Mouse (Mus musculus): Measurements from ENCODE around the gene Kcnrg. TPM values are rescaled to one million over a fixed set of nuclear protein-coding genes. Genes with fewer than 3 reads are reported as not detected.

Gene Kcnrg
- polyA plus RNA-seq, 1 experiment = 0.57 TPM

DNA sequence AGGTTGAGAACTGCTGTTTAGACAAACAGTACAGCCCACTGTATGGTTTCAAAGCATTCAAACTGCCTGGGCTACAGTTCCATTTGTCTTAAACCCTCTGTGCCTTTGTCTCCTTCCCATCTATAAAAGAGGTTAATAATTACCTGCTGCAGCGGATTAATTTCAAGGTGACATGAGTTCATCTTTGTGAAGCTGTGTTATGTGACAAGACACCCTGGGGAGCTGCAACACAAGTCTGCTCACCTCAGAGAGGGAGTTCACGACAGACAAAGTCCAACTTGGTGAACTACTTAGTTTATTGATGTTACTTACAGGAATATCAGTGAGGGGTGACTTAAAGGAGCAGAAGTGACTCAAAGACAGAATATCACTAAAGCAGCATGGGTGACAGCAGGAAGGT is 35.1 kb upstream of the Kcnrg start:
- Histone ChIP-seq H3K9me3 (replicated peaks; ENCODE audit: control insufficient read depth, insufficient read depth, low read length, poor library complexity, severe bottlenecking) (no peaks in the 10 kb centered on the region), H3K27ac (ENCODE audit: insufficient read depth, low read length) (no peak overlapping the region), H3K27me3 (ENCODE audit: control insufficient read depth, insufficient read depth, low read length, poor library complexity, severe bottlenecking) (no peaks in the 10 kb centered on the region), H3K36me3 (ENCODE audit: control insufficient read depth, insufficient read depth, low read length, poor library complexity, severe bottlenecking) (no peaks in the 10 kb centered on the region), H3K4me3 (ENCODE audit: low read depth, low read length) (no peak overlapping the region), H3K4me1 (ENCODE audit: control insufficient read depth, insufficient read depth, low read length) (no peaks in the 10 kb centered on the region), H3K9ac (ENCODE audit: low read depth, poor library complexity, severe bottlenecking) (no peak overlapping the region)
- no peak for TF ChIP-seq EP300 (IDR thresholded peaks at IDR 0.05; ENCODE audit: insufficient read depth, low read depth, low read length)
- no peak for TF ChIP-seq POLR2A (IDR thresholded peaks at IDR 0.05; ENCODE audit: insufficient read depth, low read length)
- TF ChIP-seq CTCF (IDR thresholded peaks at IDR 0.05; ENCODE audit: low read depth, low read length) = no peak

GRCm38 (mm10) chr14:61575066-61575465 is 32.2 kb upstream of the Kcnrg start:
- Histone ChIP-seq H3K36me3 (ENCODE audit: control insufficient read depth, insufficient read depth, low read length, poor library complexity, severe bottlenecking) (no peaks in the 10 kb centered on the region), H3K4me3 (ENCODE audit: low read depth, low read length) (no peak overlapping the region), H3K9me3 (replicated peaks; ENCODE audit: control insufficient read depth, insufficient read depth, low read length, poor library complexity, severe bottlenecking) (peaks cover 1% of the 10 kb centered on the region), H3K27me3 (ENCODE audit: control insufficient read depth, insufficient read depth, low read length, poor library complexity, severe bottlenecking) (no peaks in the 10 kb centered on the region), H3K27ac (ENCODE audit: insufficient read depth, low read length) (no peak overlapping the region), H3K9ac (ENCODE audit: low read depth, poor library complexity, severe bottlenecking) (no peak overlapping the region), H3K4me1 (ENCODE audit: control insufficient read depth, insufficient read depth, low read length) (no peaks in the 10 kb centered on the region)
- TF ChIP-seq CTCF (IDR thresholded peaks at IDR 0.05; ENCODE audit: low read depth, low read length) = no peak
- no peak for TF ChIP-seq EP300 (IDR thresholded peaks at IDR 0.05; ENCODE audit: insufficient read depth, low read depth, low read length)
- TF ChIP-seq POLR2A (IDR thresholded peaks at IDR 0.05; ENCODE audit: insufficient read depth, low read length) = no peak

DNA sequence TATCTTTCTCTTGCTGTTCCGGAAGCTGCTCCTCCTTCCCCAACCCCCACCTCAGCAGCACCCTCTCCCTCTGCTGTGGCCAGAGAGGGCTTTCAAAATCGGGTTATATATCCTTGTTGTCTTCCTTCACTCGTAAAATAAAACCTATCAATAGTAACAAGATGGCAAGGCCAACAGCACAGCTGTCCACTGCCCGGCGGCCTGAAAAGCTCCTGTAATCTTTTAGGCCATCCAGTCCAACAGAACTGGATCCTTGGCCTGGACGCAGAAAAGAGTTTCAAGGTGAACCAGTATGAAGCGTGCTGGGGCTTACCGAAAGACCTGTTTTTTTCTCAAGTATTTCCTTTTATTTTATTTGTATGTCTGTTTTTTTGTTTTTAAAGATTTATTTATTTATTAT is 31.3 kb upstream of the Kcnrg start:
- H3K4me1 ChIP-seq (ENCODE audit: control insufficient read depth, insufficient read depth, low read length) = no peaks in the 10 kb centered on the region
- no peaks in the 10 kb centered on the region for H3K36me3 ChIP-seq (ENCODE audit: control insufficient read depth, insufficient read depth, low read length, poor library complexity, severe bottlenecking)
- H3K9me3 ChIP-seq (replicated peaks; ENCODE audit: control insufficient read depth, insufficient read depth, low read length, poor library complexity, severe bottlenecking) = peaks cover 4% of the 10 kb centered on the region
- TF ChIP-seq CTCF (IDR thresholded peaks at IDR 0.05; ENCODE audit: low read depth, low read length) (no peak), POLR2A (IDR thresholded peaks at IDR 0.05; ENCODE audit: insufficient read depth, low read length) (no peak), EP300 (IDR thresholded peaks at IDR 0.05; ENCODE audit: insufficient read depth, low read depth, low read length) (no peak)
- H3K27ac ChIP-seq (ENCODE audit: insufficient read depth, low read length) = no peak overlapping the region
- H3K9ac ChIP-seq (ENCODE audit: low read depth, poor library complexity, severe bottlenecking) = no peak overlapping the region
- H3K27me3 ChIP-seq (ENCODE audit: control insufficient read depth, insufficient read depth, low read length, poor library complexity, severe bottlenecking) = no peaks in the 10 kb centered on the region
- no peak overlapping the region for H3K4me3 ChIP-seq (ENCODE audit: low read depth, low read length)

GRCm38 (mm10) chr14:61589288-61590065 is 17.8 kb upstream of the Kcnrg start:
- H3K4me1 ChIP-seq (ENCODE audit: control insufficient read depth, insufficient read depth, low read length) = no peaks in the 10 kb centered on the region
- TF ChIP-seq EP300 (IDR thresholded peaks at IDR 0.05; ENCODE audit: insufficient read depth, low read depth, low read length) = no peak
- TF ChIP-seq POLR2A (IDR thresholded peaks at IDR 0.05; ENCODE audit: insufficient read depth, low read length) = no peak
- TF ChIP-seq CTCF (IDR thresholded peaks at IDR 0.05; ENCODE audit: low read depth, low read length) = no peak

GRCm38 (mm10) chr14:61596719-61597426 is 10.4 kb upstream of the Kcnrg start:
- H3K36me3 ChIP-seq (ENCODE audit: control insufficient read depth, insufficient read depth, low read length, poor library complexity, severe bottlenecking) = peaks cover 9% of the 10 kb centered on the region; the same call in 1 of the 2 replicates
- H3K4me3 ChIP-seq (ENCODE audit: low read depth, low read length) = no peak overlapping the region
- peaks cover under 1% of the 10 kb centered on the region for H3K4me1 ChIP-seq (ENCODE audit: control insufficient read depth, insufficient read depth, low read length)
- 0 out of 2 replicates have a peak overlapping the region, but pooled peaks have one; percentile 74 for H3K27ac ChIP-seq (ENCODE audit: insufficient read depth, low read length)
- H3K9me3 ChIP-seq (replicated peaks; ENCODE audit: control insufficient read depth, insufficient read depth, low read length, poor library complexity, severe bottlenecking) = no peaks in the 10 kb centered on the region
- H3K9ac ChIP-seq (ENCODE audit: low read depth, poor library complexity, severe bottlenecking) = no peak overlapping the region
- H3K27me3 ChIP-seq (ENCODE audit: control insufficient read depth, insufficient read depth, low read length, poor library complexity, severe bottlenecking) = no peaks in the 10 kb centered on the region
- no peak for TF ChIP-seq POLR2A (IDR thresholded peaks at IDR 0.05; ENCODE audit: insufficient read depth, low read length)
- TF ChIP-seq EP300 (IDR thresholded peaks at IDR 0.05; ENCODE audit: insufficient read depth, low read depth, low read length) = no peak
- no peak for TF ChIP-seq CTCF (IDR thresholded peaks at IDR 0.05; ENCODE audit: low read depth, low read length)

More at GRCm38 (mm10) chr14:61589288-61590065, 17.8 kb upstream of the Kcnrg start:
- Histone ChIP-seq H3K4me3 (ENCODE audit: low read depth, low read length) (no peak overlapping the region), H3K27me3 (ENCODE audit: control insufficient read depth, insufficient read depth, low read length, poor library complexity, severe bottlenecking) (no peaks in the 10 kb centered on the region), H3K9me3 (replicated peaks; ENCODE audit: control insufficient read depth, insufficient read depth, low read length, poor library complexity, severe bottlenecking) (no peaks in the 10 kb centered on the region), H3K9ac (ENCODE audit: low read depth, poor library complexity, severe bottlenecking) (no peak overlapping the region), H3K36me3 (ENCODE audit: control insufficient read depth, insufficient read depth, low read length, poor library complexity, severe bottlenecking) (no peaks in the 10 kb centered on the region), H3K27ac (ENCODE audit: insufficient read depth, low read length) (no peak overlapping the region)

- Histone ChIP-seq H3K27me3 (ENCODE audit: control insufficient read depth, insufficient read depth, low read length, poor library complexity, severe bottlenecking) (no peaks in the 10 kb centered on the region), H3K36me3 (ENCODE audit: control insufficient read depth, insufficient read depth, low read length, poor library complexity, severe bottlenecking) (peaks cover 9% of the 10 kb centered on the region; the same call in 1 of the 2 replicates), H3K27ac (ENCODE audit: insufficient read depth, low read length) (peak within 1 kb of the TSS; percentile 87), H3K4me3 (ENCODE audit: low read depth, low read length) (peak within 1 kb of the TSS; percentile 93), H3K4me1 (ENCODE audit: control insufficient read depth, insufficient read depth, low read length) (peaks cover 2% of the 10 kb centered on the region), H3K9me3 (replicated peaks; ENCODE audit: control insufficient read depth, insufficient read depth, low read length, poor library complexity, severe bottlenecking) (no peaks in the 10 kb centered on the region), H3K9ac (ENCODE audit: low read depth, poor library complexity, severe bottlenecking) (peak within 1 kb of the TSS; percentile 95)
- no peak for TF ChIP-seq CTCF (IDR thresholded peaks at IDR 0.05; ENCODE audit: low read depth, low read length)
- TF ChIP-seq POLR2A (IDR thresholded peaks at IDR 0.05; ENCODE audit: insufficient read depth, low read length) = peak; percentile 48
- TF ChIP-seq EP300 (IDR thresholded peaks at IDR 0.05; ENCODE audit: insufficient read depth, low read depth, low read length) = peak; percentile 54; the same call in 1 of the 2 replicates
These were observed 9.3 kb upstream of the Kcnrg start, which contains the start of gene Trim13 for GRCm38 (mm10) chr14:61597968-61598367. TSS of gene Trim13 (plus strand) at chr14:61598247.

Data from ES-Bruce4 (cell line).